Comparison of ENCODE assay signal across 9 mouse cellular contexts in genomic region chr6:119104246-119104645, GRCm38 (mm10).
DNase-seq lines count a peak whose midpoint lies in the region; ATAC-seq and TF ChIP-seq lines count a peak whose summit lies in the region.
"Had no signal": no experiment of that assay in that cellular context is flagged by ENCODE, and none has a peak within 500 bp of the region (broad histone marks: within the 10 kb centered on the region; RNA-seq: fewer than 3 reads in every experiment).

No protein-coding gene starts in this region.

- ATAC-seq in forebrain, embryonic 15.5 days (replicated peaks) = no peak

- no peak for TF ChIP-seq POLR2A in liver, adult 2 months (IDR thresholded peaks at IDR 0.05; ENCODE audit: extremely low read depth, insufficient read depth, low read length)

- peaks cover 75% of the 10 kb centered on the region for H3K4me1 ChIP-seq in heart, embryonic 10.5 days
- H3K4me1 ChIP-seq in forebrain, embryonic 15.5 days = peaks cover 38% of the 10 kb centered on the region
- peaks cover 3% of the 10 kb centered on the region; the same call in 1 of the 2 replicates for H3K4me1 ChIP-seq in liver, adult 2 months (ENCODE audit: control insufficient read depth, insufficient read depth, low read length)

- 42% methylated on average over 8 of the region's 8 CpGs for WGBS in heart, embryonic 10.5 days
- 40% methylated on average over 8 of the region's 8 CpGs for WGBS in forebrain, embryonic 15.5 days
- WGBS in liver, adult 2 months = 33% methylated on average over 8 of the region's 8 CpGs

- no peak overlapping the region for H3K4me3 ChIP-seq in heart, embryonic 10.5 days
- H3K4me3 ChIP-seq in forebrain, embryonic 15.5 days = no peak overlapping the region
- H3K4me3 ChIP-seq in liver, adult 2 months (ENCODE audit: insufficient read depth, low read depth, low read length) = no peak overlapping the region
- H3K4me3 ChIP-seq: midbrain, embryonic 12.5 days had no signal

- H3K79me2 ChIP-seq in liver, adult 2 months (ENCODE audit: control insufficient read depth, insufficient read depth, low read length) = no peaks in the 10 kb centered on the region

- H3K27me3 ChIP-seq in heart, embryonic 10.5 days (ENCODE audit: insufficient read depth, poor library complexity, severe bottlenecking) = peaks cover 26% of the 10 kb centered on the region
- peaks cover 8% of the 10 kb centered on the region; the same call in 1 of the 2 replicates for H3K27me3 ChIP-seq in forebrain, embryonic 15.5 days
- H3K27me3 ChIP-seq in liver, adult 2 months (ENCODE audit: control insufficient read depth, insufficient read depth, low read length) = peaks cover 11% of the 10 kb centered on the region

- peak overlapping the region; percentile 75 for H3K4me2 ChIP-seq in forebrain, embryonic 15.5 days (replicated peaks)
- H3K4me2 ChIP-seq: midbrain, embryonic 12.5 days had no signal

- peak; percentile 70 to 88 for DNase-seq in heart, adult 18-20 months
- no peak for DNase-seq in heart, embryonic 10.5 days (ENCODE audit: low spot score)
- DNase-seq in brain, embryonic 18.5 days (ENCODE audit: low read depth, low spot score) = peak; percentile 43
- DNase-seq in kidney, adult 9 months = peak; percentile 70
- DNase-seq in liver, adult 2 months (ENCODE audit: extremely low read depth, low read depth, low spot score) = peak; percentile 38
- peak; percentile 47 for DNase-seq in ovary, adult 18-20 months (ENCODE audit: low spot score)
- peak; percentile 74 for DNase-seq in thymus, postnatal 14 days

- peak; percentile 87 for TF ChIP-seq CTCF in liver, adult 2 months (IDR thresholded peaks at IDR 0.05; ENCODE audit: low read depth, low read length)

- no peaks in the 10 kb centered on the region for H3K36me3 ChIP-seq in heart, embryonic 10.5 days
- H3K36me3 ChIP-seq in forebrain, embryonic 15.5 days = no peaks in the 10 kb centered on the region
- H3K36me3 ChIP-seq in liver, adult 2 months (ENCODE audit: control insufficient read depth, insufficient read depth, low read length) = no peaks in the 10 kb centered on the region
- H3K36me3 ChIP-seq: midbrain, embryonic 12.5 days had no signal

- H3K9ac ChIP-seq in forebrain, embryonic 15.5 days (replicated peaks) = no peak overlapping the region
- H3K9ac ChIP-seq in liver, adult 2 months (ENCODE audit: low read depth, low read length) = no peak overlapping the region
- H3K9ac ChIP-seq: midbrain, embryonic 12.5 days had no signal

- H3K9me3 ChIP-seq in heart, embryonic 10.5 days = no peaks in the 10 kb centered on the region
- no peaks in the 10 kb centered on the region for H3K9me3 ChIP-seq in forebrain, embryonic 15.5 days
- H3K9me3 ChIP-seq: midbrain, embryonic 12.5 days had no signal

- no peak overlapping the region for H3K27ac ChIP-seq in heart, embryonic 10.5 days
- H3K27ac ChIP-seq in forebrain, embryonic 15.5 days (replicated peaks) = no peak overlapping the region
- no peak overlapping the region for H3K27ac ChIP-seq in liver, adult 2 months (replicated peaks; ENCODE audit: insufficient read depth, low read depth, low read length)
- H3K27ac ChIP-seq: midbrain, embryonic 12.5 days had no signal
